Mouse (Mus musculus) hindlimb bud, embryonic 11.5 days (tissue): Measurements from ENCODE around the gene Pagr1b.

ENCODE experiments used
- DNase-seq: peaks from one replicate; pipeline ENCODE4 v3.0.0-alpha.2; 2012; ENCODE audit warnings: low read depth, low spot score; ENCODE audit errors: extremely low spot score

Gene Pagr1b

GRCm38 (mm10) chr7:126951741-126952140, 64.5 kb downstream of the Pagr1b start:
- no peak for DNase-seq
